Mouse (Mus musculus) left cerebral cortex, adult 9 months (tissue): ENCODE data around the gene Gm21860.
"Not testable (repeated sequence)": the region's sequence is repeated elsewhere in the genome, so short reads cannot be mapped to it uniquely, and the experiment has no call there.

Source experiments
- DNase-seq, 2 experiments: peaks; one replicate each; pipeline ENCODE4 v3.0.0; 2022; ENCODE audit warnings: low spot score in 2 of 2

The Gm21860 gene

GRCm38 (mm10) chrY:90732101-90732542 is 22.5 kb downstream of the Gm21860 start:
- DNase-seq, result peak in 1 of 2 experiments; percentile 77

GRCm38 (mm10) chrY:90731593-90731955 is 23.0 kb downstream of the Gm21860 start:
- not testable (repeated sequence) for DNase-seq

GRCm38 (mm10) chrY:90730908-90731592 is 23.6 kb downstream of the Gm21860 start:
- DNase-seq, result not testable (repeated sequence)

- not testable (repeated sequence) for DNase-seq
Measured at GRCm38 (mm10) chrY:90729816-90730303, 24.8 kb downstream of the Gm21860 start.

GRCm38 (mm10) chrY:90728905-90729256 is 25.7 kb downstream of the Gm21860 start:
- DNase-seq, result not testable (repeated sequence)

- DNase-seq, result not testable (repeated sequence)
Measured at GRCm38 (mm10) chrY:90728251-90728904, 26.2 kb downstream of the Gm21860 start.

- DNase-seq, result not testable (repeated sequence)
Measured at GRCm38 (mm10) chrY:90727121-90727908, 27.3 kb downstream of the Gm21860 start.

GRCm38 (mm10) chrY:90725701-90726451 is 28.7 kb downstream of the Gm21860 start:
- DNase-seq, result not testable (repeated sequence)

GRCm38 (mm10) chrY:90725166-90725565 is 29.5 kb downstream of the Gm21860 start:
- DNase-seq, result not testable (repeated sequence)

- not testable (repeated sequence) for DNase-seq
Measured at GRCm38 (mm10) chrY:90724014-90724709, 30.5 kb downstream of the Gm21860 start.

- DNase-seq, result peak in 1 of 2 experiments; percentile 58
Measured at GRCm38 (mm10) chrY:90723336-90723987, 31.2 kb downstream of the Gm21860 start.

- DNase-seq, result not testable (repeated sequence)
Measured at GRCm38 (mm10) chrY:90720505-90720904, 34.1 kb downstream of the Gm21860 start.

- not testable (repeated sequence) for DNase-seq
Measured at GRCm38 (mm10) chrY:90719403-90720232, 35.0 kb downstream of the Gm21860 start.

- DNase-seq, result peak; percentile 54 to 67
Measured at GRCm38 (mm10) chrY:90718583-90719402, 35.8 kb downstream of the Gm21860 start.

GRCm38 (mm10) chrY:90718021-90718420 is 36.6 kb downstream of the Gm21860 start:
- not testable (repeated sequence) for DNase-seq

GRCm38 (mm10) chrY:90717496-90717895 is 37.1 kb downstream of the Gm21860 start:
- DNase-seq, result not testable (repeated sequence)
